Mouse (Mus musculus) cerebellum, adult 2 months (tissue): ENCODE data around the gene Bcl2l13.

Experiments used
- CTCF ChIP-seq: fragments of 200-500 bp; IDR thresholded peaks from 2 replicates; pipeline ENCODE4 v1.5.1; 2011; ENCODE audit warnings: low read depth, mild to moderate bottlenecking, control low read depth, low read length, moderate library complexity, borderline replicate concordance; ENCODE audit not compliant: insufficient read depth
- POLR2A ChIP-seq: fragments of 200-500 bp; IDR thresholded peaks from 2 replicates; pipeline ENCODE4 v1.6.1; 2011; ENCODE audit warnings: low read length, control low read depth, borderline replicate concordance; ENCODE audit not compliant: insufficient read depth

DNA sequence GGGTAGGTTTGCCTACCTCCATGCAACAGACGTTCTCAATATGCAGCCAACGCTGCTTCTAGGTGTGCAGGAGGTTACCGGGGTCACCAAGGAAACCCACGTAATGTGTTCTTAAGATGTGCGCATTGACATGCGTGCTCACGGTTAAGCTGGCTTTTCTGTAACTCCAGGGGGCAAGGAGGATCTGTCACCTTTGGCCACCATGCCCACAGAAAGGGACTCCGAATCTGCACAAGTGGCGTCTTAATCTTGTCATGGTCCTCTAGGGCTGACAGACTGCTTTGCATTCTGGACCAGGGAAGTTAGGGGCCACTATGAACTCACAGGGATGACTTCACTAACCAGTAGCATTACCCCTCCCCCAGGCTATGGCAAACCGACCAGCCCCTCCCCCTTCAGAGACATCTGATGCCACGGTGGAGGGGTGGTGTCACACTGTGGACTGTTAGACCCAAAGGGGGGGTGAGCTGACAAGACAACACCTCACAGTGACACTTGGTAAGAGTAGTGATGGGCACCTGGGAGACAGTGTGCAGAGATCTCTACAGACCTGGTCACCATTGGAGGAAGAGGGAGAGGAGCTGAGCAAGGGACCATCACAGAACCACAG is 102.1 kb downstream of the Bcl2l13 start:
- no peak for TF ChIP-seq CTCF
- TF ChIP-seq POLR2A, result no peak
